Mouse (Mus musculus): ENCODE measurements around the gene Ppp2r1b.

DNA sequence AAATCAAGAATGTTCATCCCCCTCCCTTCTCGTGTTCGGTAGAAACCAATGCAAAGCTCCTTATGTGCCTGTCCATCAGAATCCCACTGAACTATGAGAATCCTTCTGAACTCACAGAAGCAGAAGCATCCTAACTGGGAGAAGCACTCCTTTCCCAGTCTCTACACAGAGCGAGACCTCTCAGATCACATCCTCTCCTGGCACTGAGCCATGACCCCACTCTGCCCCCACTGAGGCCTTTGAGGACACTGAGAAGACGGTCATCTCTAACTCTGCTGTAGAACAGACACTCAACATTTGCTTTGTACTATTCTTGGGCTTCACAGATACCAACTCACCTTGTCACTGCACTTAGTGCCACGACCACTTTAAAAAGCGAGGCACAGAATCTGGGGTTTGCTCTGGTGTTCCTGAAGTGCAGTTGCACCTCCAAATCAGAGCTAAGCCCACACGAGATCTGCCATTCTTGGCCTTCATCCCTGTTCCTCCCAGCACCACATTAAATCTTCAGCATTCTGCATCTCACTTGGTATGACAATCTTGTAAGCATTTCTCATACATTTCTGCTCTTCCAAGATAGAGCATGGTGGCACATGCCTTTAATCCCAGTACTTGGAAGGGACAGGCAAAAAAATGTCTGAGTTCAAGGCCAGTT lies 66.9 kb downstream of the Ppp2r1b start:
- TF ChIP-seq GATA1 (IDR thresholded peaks at IDR 0.05; ENCODE audit: low read length), result no peak
- TF ChIP-seq TAL1 (IDR thresholded peaks at IDR 0.05; ENCODE audit: low read length), result no peak
